Mouse (Mus musculus): Measurements from ENCODE around the gene Ampd1. TPM values are rescaled to one million over a fixed set of nuclear protein-coding genes. Genes with fewer than 3 reads are reported as not detected.
"Not testable (repeated sequence)": the region's sequence is repeated elsewhere in the genome, so short reads cannot be mapped to it uniquely, and the experiment has no call there.

The Ampd1 gene
- total RNA-seq, 2 experiments from 2014 or later = not detected

DNA sequence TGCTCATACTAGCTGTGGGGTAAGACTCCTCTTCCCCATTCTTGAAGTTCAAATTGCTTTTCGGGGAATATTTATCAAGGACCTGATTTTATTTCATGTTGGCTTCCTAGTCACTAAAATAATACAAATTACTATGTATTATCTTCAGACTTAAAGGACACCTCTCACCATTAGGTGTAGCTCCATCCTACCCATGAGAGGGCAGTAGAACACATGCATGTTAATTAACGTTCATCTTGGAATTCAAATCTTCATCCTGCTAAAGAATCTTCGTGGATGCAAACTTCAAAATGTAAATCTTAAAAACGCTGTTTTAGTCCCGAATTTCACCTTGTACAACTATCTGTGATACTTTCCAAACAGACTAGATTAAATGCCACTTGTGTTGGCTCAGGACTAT, 27.4 kb downstream of the Ampd1 start:
- intact Hi-C loops (cut with DNase I) = loop anchor here (5.0 kb wide), 1 partner anchor 41 kb away; no protein-coding TSS in a partner anchor
- DNase-seq (ENCODE audit: low spot score in 2 of 2) = no peak

DNA sequence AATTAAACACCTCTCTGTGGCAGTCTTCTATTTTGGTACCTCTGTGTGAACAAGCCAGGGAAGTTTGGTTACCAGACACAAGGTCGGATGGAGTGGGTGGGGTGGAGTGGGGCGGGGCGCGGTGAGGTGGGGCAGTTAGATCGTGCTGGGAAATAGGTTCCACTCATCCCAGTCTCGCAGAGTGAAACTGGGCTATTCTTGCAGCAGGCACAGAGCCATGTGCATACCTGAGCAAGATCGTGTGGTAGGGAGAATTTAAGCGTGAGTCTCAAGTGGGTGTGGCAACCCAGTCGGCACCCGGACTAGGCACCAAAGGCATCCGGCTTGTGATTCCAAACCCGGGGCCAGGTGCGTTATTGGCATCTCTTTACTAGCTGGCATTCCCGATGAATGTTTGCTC, 28.1 kb downstream of the Ampd1 start:
- peak in 1 of 2 experiments; percentile 9 for DNase-seq (ENCODE audit: low spot score in 2 of 2)
- intact Hi-C loops (cut with DNase I) = loop anchor here (2.0 to 5.0 kb wide), 2 partner anchors 40 to 67 kb away; no protein-coding TSS in a partner anchor

DNA sequence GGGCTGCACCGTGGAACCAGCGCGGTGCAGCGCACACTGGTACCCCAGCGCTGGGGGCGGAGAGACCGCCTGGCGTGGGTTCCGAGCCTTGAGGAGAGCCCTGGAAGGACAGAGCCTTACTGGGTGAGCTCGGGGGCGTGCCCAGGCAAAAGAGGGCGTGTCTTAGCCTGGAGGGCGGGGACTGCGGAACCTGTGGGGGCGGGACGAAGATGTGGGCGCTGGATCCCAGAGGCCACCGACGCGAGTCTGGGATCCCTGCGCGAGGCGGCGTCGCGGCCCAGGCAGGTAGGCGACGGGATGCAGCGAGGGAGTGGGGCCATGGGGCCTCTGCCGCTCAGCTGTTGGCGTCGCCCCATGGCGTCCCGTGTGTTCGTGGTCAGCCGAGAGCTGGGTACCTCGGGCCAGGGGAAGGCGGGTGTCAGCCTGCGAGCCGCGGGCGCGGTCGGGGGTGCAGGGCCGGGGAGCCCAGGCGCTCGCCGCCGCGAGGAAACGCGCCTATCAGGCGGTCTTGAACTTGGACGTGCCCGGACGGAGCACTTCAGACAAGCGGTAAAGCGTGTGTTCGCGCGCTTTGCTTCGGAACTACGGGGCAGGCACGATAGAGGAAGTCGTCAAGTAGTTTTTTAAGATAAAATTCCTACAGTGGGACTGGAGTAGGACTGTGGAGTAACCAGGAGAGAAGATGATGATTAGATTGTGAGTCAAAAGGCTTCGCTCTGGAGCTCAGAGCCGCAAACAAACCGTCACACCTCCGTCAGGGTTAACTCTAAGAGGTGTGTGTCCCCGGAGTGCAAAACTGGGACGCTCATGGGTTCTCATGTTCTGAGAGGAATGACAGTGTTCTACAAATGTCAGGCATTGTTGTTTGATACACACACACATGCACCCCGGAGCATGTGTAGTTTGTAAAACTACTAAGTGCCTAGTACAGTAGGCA, 28.9 kb downstream of the Ampd1 start, which contains the start of gene Dennd2c:
Gene Dennd2c, plus strand, starts transcription at position 151 of the 937 bp plus-strand sequence.
- intact Hi-C loops (cut with DNase I) = loop anchor here (2.0 to 5.0 kb wide), 2 partner anchors 40 to 66 kb away; no protein-coding TSS in a partner anchor
- DNase-seq (ENCODE audit: low spot score in 2 of 2) = peak; percentile 58 to 68

DNA sequence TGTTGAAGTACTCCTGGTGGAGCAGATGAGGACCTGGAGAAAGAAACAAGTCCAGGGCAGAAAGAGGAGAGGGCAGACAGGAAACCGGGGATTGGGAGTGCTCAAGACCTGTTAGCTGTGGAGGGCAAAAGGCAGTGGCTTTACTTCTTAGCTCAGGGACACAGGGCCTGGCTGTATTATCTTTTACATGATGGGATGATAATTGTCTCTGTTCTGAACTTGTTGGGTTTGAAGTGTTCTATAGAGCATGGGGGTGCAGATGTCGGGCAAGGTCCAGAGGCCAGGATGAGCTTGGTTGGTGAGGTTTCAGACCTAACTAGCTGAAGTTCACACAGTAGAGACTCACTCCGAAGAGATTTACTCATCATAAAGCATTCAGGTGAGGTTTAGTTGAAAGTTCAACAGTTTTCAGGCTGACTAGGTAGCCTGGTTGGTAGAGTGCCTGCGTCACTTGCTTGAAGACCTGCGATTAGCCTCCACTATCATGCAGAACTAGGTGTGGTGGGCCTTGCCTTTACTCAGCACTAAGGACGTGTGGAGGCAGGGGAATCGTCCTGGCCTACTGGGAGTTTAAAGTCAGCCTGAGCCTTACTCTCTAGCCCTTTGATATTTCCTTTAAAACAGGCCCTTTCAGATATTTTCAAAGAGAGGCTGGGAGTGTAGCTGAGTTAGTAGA, 33.9 kb downstream of the Ampd1 start:
- intact Hi-C loops (cut with DNase I) = no loop called here
- DNase-seq (ENCODE audit: low spot score in 2 of 2) = no peak

DNA sequence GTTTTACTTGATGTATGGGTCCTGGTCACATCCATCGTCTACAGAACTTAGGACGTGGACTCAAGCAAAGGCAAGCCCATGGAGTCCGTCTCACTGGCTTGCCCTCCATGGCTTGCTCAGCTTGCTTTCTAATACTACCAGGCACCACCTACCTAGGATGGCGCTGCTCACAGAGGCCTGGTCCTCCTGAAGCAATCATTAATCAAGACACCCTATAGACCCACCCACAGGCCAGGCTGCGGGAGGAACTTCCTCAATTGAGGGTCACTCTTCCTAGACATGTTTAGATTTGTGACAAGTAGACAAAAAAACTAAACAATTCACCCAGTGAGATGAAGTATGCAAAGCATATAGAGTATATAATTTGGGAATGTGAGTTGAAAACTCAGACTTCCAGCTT, 38.4 kb downstream of the Ampd1 start:
- no peak for DNase-seq (ENCODE audit: low spot score in 2 of 2)
- intact Hi-C loops (cut with DNase I) = no loop called here

DNA sequence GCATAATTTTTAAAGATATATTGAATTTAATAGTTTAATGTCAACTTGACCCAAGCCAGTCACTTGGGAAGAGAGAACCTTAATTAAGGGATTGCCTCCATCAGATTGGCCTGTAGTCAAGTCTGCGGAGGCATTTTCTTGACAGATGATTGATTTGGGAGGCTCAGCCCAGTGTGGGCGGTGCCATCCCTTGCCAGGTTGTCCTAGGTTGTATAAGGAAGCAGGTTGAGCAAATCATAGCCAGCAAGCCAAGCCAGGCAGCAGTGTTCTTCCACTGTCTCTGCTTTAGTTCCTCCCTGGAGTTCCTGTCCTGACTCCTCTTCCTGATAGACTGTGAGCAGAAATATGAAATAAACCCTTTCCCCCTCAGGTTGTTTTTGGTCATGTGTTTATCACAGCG, 49.8 kb downstream of the Ampd1 start:
- DNase-seq (ENCODE audit: low spot score in 2 of 2) = no peak

DNA sequence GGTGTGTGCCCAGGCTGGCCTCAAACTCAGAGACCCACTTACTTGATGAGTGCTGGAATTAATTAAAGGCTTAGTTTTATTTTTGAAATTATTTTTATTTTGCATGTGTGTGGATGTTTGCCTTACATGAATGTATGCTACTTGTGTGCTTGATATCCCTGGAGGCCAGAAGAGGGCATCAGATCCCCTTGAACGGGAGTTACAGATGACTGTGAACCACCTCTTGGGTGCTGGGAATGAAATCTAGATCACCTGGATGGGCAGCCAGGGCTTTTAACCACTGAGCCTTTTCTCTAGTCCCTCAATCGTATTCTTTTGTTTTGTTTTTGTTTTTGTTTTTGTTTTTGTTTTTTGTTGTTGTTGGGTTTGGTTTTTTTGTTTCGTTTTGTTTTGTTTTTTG, 52.3 kb downstream of the Ampd1 start:
- intact Hi-C loops (cut with DNase I) = no loop called here
- DNase-seq (ENCODE audit: low spot score in 2 of 2) = no peak

More for the DNA sequence above, 49.8 kb downstream of the Ampd1 start:
- intact Hi-C loops (cut with DNase I) = no loop called here

DNA sequence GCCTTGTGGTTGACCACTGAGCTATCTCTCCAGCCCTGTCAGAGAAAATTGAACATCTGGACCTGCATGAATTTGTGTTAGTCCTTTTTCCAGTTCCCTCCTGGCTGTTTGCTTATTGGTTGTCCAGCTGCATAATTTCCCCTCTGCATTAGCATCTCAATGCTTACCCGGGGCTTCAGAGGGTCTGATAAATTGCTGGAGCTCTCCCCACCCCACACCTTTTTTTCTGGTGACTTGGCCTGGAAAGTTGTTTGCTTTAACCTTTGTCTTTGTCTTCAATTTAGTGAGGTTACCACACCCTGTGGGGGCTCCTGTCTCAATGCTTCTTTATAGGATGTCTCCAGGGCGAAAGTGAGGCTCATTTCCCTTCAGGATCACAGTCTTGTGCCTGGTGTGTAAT, 53.4 kb downstream of the Ampd1 start:
- no peak for DNase-seq (ENCODE audit: low spot score in 2 of 2)

DNA sequence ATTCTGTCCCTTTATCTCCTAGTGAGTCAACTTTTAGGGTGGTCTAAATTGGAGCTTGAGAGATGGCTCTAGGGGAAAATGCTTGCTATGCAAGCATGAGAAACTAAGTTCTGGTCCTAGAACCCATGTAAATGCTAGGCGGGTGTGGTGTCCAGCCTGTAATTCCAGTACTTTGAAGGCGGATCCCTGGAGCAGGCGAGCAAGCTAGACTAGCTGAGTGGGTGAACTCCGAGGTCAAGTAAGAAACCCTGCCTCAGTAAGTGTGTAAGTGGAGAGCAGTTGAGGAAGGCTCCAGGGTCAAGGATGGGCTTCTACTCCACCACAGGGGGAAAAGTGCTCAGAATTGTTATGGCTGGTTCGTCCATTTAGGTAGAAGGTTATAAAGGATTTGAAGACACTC, 53.9 kb downstream of the Ampd1 start:
- intact Hi-C loops (cut with DNase I) = no loop called here
- DNase-seq (ENCODE audit: low spot score in 2 of 2) = no peak

More for the DNA sequence above, 53.4 kb downstream of the Ampd1 start:
- intact Hi-C loops (cut with DNase I) = no loop called here

DNA sequence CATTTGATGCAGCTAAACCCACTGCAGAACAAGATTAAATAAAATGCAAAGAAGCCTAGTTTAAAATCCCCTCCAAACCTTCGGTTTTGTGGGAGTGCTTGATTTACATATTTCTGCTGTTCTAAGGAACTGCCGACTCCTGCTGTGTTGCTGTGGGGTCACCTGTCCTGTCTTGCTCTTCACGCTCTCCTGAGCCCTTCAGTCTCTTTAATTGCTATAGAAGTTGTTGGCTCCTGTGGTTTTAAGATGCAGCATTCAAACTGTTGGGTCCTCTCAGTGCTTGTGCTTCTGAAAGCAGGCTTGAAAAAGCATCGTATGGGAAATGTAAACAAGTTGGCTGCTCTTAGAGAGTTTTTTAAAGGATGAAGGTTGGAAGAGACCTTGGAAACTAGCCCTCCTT, 54.4 kb downstream of the Ampd1 start:
- intact Hi-C loops (cut with DNase I) = no loop called here
- no peak for DNase-seq (ENCODE audit: low spot score in 2 of 2)

DNA sequence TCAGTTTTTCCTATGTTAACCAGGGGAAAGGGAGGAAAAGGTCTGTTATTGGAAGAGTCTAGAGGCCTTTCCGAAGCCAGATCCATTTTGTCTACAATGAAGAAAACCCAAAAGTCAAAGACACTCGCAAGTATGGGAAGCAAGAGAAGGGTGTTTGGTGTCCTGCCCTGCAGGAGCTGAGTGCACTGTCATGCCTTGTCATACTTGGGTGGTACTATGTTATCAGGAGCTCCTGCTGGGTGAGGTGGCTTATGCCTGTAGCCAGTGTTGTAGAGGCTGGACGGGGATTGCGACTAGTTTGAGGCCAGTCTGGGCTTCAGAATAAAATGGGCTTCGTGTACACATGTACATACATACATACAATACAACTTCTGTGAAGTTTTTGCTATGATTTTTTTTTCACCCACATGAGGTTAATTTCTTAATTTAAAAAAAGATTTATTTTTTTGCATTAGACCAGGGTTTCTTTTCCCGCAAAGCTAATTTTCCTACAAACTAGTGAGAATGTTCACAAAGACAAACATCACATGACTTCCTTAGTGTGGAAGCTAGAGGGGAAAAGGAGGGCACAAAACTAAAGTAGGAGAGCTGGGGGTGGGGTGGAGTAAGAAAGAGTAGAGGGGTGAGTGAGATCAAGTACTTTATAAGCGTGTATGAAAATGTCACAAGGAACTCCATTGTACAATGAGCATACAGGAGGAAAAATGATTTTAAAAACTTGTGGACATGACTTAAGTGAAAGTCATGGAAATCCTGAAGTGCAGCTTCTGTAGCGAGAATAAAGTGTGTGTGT, 55.7 kb downstream of the Ampd1 start:
- intact Hi-C loops (cut with DNase I) = no loop called here
- no peak for DNase-seq (ENCODE audit: low spot score in 2 of 2)

DNA sequence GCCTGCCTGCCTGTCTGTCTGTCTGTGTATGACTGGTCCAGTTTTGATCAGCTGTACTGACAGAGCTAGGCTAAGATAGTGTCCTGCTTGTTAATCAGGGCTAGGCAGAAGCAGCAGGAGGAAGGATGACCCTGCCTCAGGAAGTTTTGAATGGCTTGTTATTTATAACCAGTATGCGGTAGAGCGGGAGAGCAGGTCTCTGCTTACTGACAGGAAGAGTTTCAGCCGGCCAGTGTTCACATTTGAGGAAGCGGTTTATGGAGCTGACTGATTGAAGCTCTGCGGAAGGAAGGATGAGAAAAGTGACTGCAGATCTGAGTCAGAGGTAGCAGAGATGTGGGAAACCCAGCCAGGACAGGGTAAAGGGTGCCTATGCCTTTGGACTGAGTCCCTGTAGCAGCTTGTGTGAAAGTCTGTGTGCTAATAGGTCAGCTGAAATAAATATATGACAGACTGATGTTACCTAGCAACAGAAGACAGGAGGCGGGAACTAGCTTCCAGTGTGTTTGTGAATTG, 56.5 kb downstream of the Ampd1 start:
- no peak for DNase-seq (ENCODE audit: low spot score in 2 of 2)
- intact Hi-C loops (cut with DNase I) = no loop called here

DNA sequence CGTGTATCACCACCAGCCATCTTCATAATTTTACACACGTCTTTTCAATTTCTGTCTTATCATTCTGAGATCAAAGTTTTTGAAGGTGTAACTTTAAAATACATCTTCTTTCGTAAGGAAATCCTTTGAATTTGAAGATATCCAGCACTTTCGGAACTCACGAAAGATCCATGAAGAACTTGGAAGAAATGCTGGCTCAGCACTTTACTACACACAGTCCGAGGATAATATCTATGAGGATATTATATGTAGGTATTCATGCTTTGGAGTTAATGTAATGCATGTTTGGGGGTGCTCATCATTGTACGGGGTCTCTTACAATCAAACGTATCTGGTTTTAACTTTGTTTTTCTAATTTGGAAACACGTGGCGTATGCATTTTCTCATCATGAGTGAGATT, 59.3 kb downstream of the Ampd1 start:
- intact Hi-C loops (cut with DNase I) = no loop called here
- DNase-seq (ENCODE audit: low spot score in 2 of 2) = no peak

DNA sequence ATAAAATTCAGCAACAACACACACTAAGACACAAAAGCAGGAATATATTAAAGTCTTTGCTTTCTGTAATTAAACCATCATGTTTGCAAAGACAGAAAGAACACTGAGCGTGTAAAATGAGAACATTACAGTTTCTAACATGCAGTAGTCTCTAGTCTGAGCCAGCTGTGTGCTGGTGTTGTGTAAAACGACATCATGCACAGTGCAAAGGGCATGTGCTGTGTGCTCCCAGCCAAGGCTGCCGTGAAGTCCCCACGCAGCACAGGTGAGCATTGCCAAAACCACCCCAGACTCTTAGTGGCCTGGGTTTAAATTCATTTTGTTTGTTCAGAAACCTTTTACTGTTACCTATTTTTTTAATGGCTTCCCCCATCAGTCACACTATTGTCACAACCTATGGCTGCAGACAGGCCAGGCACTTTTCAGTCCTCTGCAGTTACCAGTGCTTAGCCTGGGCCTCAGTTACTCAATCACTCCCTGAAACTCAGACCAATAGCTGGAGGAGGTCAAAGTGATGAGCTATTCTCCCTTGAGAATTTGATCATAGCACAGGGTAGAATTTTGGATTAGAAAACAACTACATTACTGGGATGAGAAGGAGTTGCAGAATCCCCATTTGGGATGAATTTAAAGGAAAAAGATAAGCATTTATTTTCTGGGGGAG, 62.7 kb downstream of the Ampd1 start:
- intact Hi-C loops (cut with DNase I) = no loop called here
- DNase-seq (ENCODE audit: low spot score in 2 of 2) = no peak

DNA sequence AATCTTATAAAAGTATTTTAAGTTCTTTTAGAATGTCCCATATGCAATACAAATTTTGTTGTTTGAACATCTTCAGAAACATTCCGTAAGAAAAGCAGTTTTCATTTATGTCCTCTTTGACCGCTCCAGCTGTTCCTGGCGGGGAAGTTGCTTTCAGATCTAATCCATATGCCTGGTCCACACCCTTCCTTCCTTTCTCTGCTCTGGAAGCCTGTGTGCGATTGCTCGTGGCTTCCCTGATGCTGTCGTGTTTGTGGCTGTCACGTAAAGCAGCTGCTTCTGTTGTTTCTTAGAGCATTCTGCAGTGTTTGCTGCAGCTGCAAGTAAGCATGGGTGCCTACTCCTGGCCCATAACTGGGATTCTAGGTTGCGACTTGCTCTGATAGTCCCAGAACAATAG, 65.2 kb downstream of the Ampd1 start:
- intact Hi-C loops (cut with DNase I) = no loop called here
- no peak for DNase-seq (ENCODE audit: low spot score in 2 of 2)

DNA sequence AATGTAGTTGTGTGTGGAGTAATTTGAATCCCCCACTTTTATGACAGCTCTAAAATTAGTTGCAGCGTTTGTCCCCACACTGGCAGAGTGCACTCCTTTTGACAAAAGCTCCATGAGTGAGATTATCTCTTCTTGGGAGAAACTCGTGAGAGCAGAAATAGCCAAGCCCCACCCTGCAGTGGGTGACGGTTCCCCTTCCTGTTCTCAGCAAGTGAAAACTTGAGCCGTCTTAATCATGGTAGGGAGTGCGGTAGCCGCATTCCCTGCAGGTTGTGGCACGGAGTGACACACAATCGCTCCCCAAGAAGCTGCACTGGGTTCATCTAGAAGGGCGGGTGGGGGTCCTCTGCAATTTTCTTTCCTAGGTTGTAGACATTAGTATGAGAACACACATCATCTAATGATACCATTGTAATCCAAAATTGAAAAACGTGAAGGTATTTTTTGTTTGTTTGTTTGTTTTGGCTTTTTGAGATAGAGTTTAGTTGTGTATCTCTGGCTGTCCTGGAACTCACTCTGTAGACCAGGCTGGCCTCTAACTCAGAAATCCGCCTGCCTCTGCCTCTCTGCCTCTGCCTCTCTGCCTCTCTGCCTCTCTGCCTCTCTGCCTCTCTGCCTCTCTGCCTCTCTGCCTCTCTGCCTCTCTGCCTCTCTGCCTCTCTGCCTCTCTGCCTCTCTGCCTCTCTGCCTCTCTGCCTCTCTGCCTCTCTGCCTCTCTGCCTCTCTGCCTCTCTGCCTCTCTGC, 66.5 kb downstream of the Ampd1 start:
- not testable (repeated sequence) for DNase-seq (ENCODE audit: low spot score in 2 of 2)
- intact Hi-C loops (cut with DNase I) = loop anchor here (5.0 kb wide), 1 partner anchor 38 kb away; the partner anchor contains the start of gene Dennd2c

DNA sequence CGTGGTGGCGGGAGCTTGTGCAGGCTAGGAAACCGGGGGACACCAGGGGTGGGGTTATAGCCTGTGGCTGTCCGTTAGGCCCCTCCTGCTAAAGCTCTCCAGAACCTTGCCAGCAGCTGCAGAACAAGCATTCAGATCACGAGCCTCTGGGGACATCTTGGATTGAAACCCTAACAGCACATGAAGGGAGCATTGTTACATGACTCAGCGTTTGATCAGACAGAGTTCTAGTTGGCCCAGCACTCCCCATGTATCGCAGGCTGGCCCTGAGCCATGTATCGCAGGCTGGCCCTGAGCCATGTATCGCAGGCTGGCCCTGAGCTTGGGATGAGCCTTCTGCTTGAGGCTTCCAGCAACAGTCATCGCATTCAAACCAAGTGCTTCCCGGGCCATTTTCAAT, 67.5 kb downstream of the Ampd1 start:
- intact Hi-C loops (cut with DNase I) = loop anchor here (5.0 kb wide), 1 partner anchor 39 kb away; the partner anchor contains the start of gene Dennd2c
- no peak for DNase-seq (ENCODE audit: low spot score in 2 of 2)

DNA sequence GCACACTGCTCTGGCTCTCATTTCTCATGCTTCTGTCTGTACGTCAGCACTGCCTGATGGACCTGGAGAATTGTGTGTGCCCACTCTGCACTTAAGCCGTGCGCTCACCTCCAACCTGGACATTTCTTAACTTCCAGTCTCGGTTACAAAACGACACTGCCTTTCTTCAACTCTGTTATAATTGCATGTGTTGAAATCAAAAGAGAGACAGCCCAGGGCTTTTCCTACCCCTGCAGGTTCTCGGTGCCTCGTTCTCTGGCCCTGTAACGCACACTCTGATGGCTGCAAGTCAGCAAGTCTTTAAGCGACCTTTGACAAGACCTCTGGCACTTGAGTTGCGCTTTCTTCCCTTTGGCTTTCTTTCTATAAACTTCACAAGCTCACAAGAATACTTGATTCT, 68.6 kb downstream of the Ampd1 start:
- DNase-seq (ENCODE audit: low spot score in 2 of 2) = no peak
- intact Hi-C loops (cut with DNase I) = loop anchor here (5.0 kb wide), 1 partner anchor 40 kb away; the partner anchor contains the start of gene Dennd2c
